Mouse (Mus musculus): ENCODE measurements around the gene Atp5k. TPM values are rescaled to one million over a fixed set of nuclear protein-coding genes. Genes with fewer than 3 reads are reported as not detected.
A peak's percentile ranks its signal among the peaks of the same experiment; 100 is the strongest.

Atp5k gene
- polyA plus RNA-seq (2015; fragmentation: Nextera tagmentation; extraction: Ambion mirVana): 829 and 847 TPM in 2 replicates

DNA sequence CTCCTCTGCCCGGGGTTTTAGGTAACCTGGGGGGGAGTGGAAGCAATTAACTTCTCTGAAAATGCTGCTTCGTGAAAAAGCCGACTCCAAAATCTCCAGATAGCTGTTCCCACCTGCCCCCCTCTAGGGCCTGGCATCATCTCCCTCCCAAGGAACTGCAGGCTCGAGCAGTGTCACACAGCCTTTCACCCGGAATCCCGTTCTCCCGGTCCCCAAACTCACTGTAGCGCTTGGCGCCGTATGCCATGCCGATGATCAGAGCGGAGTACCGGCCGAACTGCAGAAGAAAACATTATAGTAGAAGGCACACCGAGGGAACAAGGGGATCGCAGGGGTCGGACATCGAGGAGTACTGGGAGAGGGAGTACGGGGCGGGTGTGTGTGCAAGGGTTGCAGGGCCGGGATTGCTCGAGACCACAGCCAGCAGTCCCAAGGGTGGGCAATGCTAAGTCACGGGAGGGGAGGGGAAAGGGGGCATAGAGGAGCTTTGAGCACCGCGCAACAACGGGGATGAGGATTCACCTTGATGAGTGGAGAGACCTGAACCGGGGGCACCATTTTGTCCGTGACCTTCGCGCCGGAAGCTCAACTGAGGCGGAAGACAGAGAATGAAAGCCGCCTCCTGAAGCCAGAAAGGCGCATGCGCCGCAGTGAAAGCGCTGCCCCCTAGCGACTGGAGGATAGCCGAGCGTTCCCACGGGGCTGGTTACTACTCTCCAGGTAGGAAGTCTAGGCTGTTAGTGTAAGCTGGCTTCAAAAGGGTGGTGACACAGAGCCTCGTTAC, at the start of gene Atp5k:
Atp5k (minus strand) TSS at position 645 of the 784 bp plus-strand sequence.
- no peaks in the 10 kb centered on the region for H3K9me3 ChIP-seq (ENCODE audit: control insufficient read depth)

DNA sequence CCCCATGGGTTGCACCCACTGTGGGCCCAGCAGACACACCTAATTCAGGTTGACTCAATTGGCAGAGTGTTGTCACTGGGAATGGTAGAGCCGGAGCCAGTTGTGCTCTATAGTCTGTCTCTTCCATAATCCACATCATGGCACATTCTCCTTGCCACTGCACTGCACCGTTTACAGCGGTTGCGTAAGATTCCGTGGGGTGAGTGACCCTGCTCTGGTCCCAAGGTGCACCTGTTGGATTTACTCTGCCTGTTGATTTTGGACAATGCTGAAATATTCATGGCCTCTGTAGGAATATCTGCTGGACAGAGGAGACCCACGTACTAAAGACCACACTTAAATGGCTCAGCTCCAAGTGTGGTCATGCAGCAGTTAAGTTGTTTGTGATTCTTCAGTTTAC, 48.8 kb upstream of the Atp5k start:
- H3K9me3 ChIP-seq (ENCODE audit: control insufficient read depth): no peaks in the 10 kb centered on the region
- no peak for TF ChIP-seq CTCF (IDR thresholded peaks at IDR 0.05; ENCODE audit: low read depth)
- ATAC-seq: no peak
- H3K4me1 ChIP-seq (replicated peaks; ENCODE audit: control insufficient read depth, insufficient read depth, low read length): no peaks in the 10 kb centered on the region
- no peak overlapping the region for H3K4me2 ChIP-seq (replicated peaks; ENCODE audit: low read depth)
- no peak overlapping the region for H3K9ac ChIP-seq (ENCODE audit: low read depth, low read length)
- H3K27ac ChIP-seq (ENCODE audit: low read depth, low read length): no peak overlapping the region
- no peak overlapping the region for H3K4me3 ChIP-seq (ENCODE audit: low read depth, low read length)
- H3K36me3 ChIP-seq (ENCODE audit: control insufficient read depth, insufficient read depth): peaks cover 38% of the 10 kb centered on the region
- no peaks in the 10 kb centered on the region for H3K27me3 ChIP-seq (replicated peaks; ENCODE audit: control insufficient read depth, insufficient read depth, low read length)
- WGBS: 81% methylated on average over 6 of the region's 6 CpGs

More for the DNA sequence above, at the start of gene Atp5k:
- peak; percentile 93 for ATAC-seq
- Histone ChIP-seq H3K4me1 (replicated peaks; ENCODE audit: control insufficient read depth, insufficient read depth, low read length) (no peaks in the 10 kb centered on the region), H3K4me2 (replicated peaks; ENCODE audit: low read depth) (peak within 1 kb of the TSS; percentile 83), H3K27ac (ENCODE audit: low read depth, low read length) (peak within 1 kb of the TSS; percentile 54), H3K27me3 (replicated peaks; ENCODE audit: control insufficient read depth, insufficient read depth, low read length) (no peaks in the 10 kb centered on the region), H3K36me3 (ENCODE audit: control insufficient read depth, insufficient read depth) (peaks cover 23% of the 10 kb centered on the region), H3K9ac (ENCODE audit: low read depth, low read length) (peak within 1 kb of the TSS; percentile 87), H3K4me3 (ENCODE audit: low read depth, low read length) (peak within 1 kb of the TSS; percentile 83)
- TF ChIP-seq CTCF (IDR thresholded peaks at IDR 0.05; ENCODE audit: low read depth): peak; percentile 98
- WGBS: under 1% methylated on average over 42 of the region's 42 CpGs

DNA sequence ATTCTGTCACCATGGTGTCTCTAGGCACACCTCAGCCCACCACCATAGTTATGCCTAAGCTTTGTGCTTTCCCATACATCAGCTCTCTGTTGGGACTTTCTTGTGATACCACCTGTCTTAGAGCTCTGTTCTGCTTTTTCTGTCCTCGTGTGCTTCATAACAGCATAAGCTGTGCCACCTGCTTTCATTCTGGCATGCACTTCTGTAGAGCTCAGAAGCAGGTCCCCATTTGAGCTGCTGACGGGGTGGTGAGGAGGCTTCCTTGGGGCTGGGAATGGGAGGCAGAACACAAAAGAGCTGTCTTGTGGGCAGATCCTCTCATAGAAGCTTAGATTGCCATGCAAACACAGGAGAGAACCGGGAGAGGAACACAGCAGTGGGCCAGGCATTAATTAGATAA, 41.7 kb upstream of the Atp5k start:
- 89% methylated on average over 3 of the region's 3 CpGs for WGBS
- no peak overlapping the region for H3K27ac ChIP-seq (ENCODE audit: low read depth, low read length)
- peaks cover 70% of the 10 kb centered on the region for H3K36me3 ChIP-seq (ENCODE audit: control insufficient read depth, insufficient read depth)

DNA sequence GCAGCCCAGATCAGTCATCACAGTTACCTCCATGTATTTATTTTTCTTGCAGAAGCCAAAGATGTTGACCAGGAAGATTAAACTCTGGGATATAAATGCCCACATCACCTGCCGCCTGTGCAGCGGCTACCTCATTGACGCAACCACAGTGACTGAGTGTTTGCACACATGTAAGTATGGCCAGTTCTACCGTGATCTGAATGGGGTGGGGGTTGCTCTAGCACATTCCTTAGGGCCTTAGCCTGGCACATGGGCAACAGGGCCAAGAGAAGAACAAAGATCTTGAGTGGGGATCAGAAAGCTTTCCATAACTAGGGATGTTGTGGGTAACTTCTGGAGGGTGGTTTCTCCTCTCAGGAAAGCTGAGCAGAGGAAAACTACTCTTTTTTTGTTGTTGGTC, 39.5 kb upstream of the Atp5k start:
- ATAC-seq: no peak
- 85% methylated on average over 4 of the region's 4 CpGs for WGBS
- no peaks in the 10 kb centered on the region for H3K27me3 ChIP-seq (replicated peaks; ENCODE audit: control insufficient read depth, insufficient read depth, low read length)
- no peaks in the 10 kb centered on the region for H3K9me3 ChIP-seq (ENCODE audit: control insufficient read depth)
- H3K4me1 ChIP-seq (replicated peaks; ENCODE audit: control insufficient read depth, insufficient read depth, low read length): no peaks in the 10 kb centered on the region
- no peak for TF ChIP-seq CTCF (IDR thresholded peaks at IDR 0.05; ENCODE audit: low read depth)
- H3K36me3 ChIP-seq (ENCODE audit: control insufficient read depth, insufficient read depth): peaks cover 66% of the 10 kb centered on the region
- no peak overlapping the region for H3K9ac ChIP-seq (ENCODE audit: low read depth, low read length)
- no peak overlapping the region for H3K4me3 ChIP-seq (ENCODE audit: low read depth, low read length)
- no peak overlapping the region for H3K27ac ChIP-seq (ENCODE audit: low read depth, low read length)
- no peak overlapping the region for H3K4me2 ChIP-seq (replicated peaks; ENCODE audit: low read depth)

More for the DNA sequence above, 41.7 kb upstream of the Atp5k start:
- H3K9ac ChIP-seq (ENCODE audit: low read depth, low read length): no peak overlapping the region
- H3K4me3 ChIP-seq (ENCODE audit: low read depth, low read length): no peak overlapping the region
- H3K4me1 ChIP-seq (replicated peaks; ENCODE audit: control insufficient read depth, insufficient read depth, low read length): no peaks in the 10 kb centered on the region
- TF ChIP-seq CTCF (IDR thresholded peaks at IDR 0.05; ENCODE audit: low read depth): no peak
- no peaks in the 10 kb centered on the region for H3K9me3 ChIP-seq (ENCODE audit: control insufficient read depth)
- H3K4me2 ChIP-seq (replicated peaks; ENCODE audit: low read depth): no peak overlapping the region
- no peak for ATAC-seq
- H3K27me3 ChIP-seq (replicated peaks; ENCODE audit: control insufficient read depth, insufficient read depth, low read length): no peaks in the 10 kb centered on the region

DNA sequence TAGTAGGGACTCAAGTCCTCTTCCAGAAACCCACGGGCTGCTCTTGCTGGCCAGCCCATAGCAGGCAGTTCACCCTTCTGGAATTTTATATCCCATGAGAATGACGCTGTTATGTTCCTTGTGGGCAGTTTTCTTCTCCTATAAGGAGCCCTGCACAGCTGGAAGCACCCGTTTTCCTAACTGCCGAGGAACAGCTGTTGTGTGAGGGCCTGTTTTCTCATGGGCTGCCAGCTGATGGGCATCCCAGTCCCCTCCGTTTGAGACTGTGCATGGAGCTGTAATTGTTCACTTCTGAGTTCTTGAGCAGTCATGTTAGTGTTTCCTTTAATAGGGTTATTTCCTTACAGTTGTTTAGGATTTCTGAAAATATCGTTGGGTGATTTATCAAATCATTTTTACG, 35.4 kb upstream of the Atp5k start:
- Histone ChIP-seq H3K36me3 (ENCODE audit: control insufficient read depth, insufficient read depth) (peaks cover 31% of the 10 kb centered on the region), H3K27ac (ENCODE audit: low read depth, low read length) (no peak overlapping the region), H3K9ac (ENCODE audit: low read depth, low read length) (no peak overlapping the region), H3K27me3 (replicated peaks; ENCODE audit: control insufficient read depth, insufficient read depth, low read length) (no peaks in the 10 kb centered on the region), H3K4me2 (replicated peaks; ENCODE audit: low read depth) (no peak overlapping the region), H3K9me3 (ENCODE audit: control insufficient read depth) (no peaks in the 10 kb centered on the region), H3K4me1 (replicated peaks; ENCODE audit: control insufficient read depth, insufficient read depth, low read length) (no peaks in the 10 kb centered on the region), H3K4me3 (ENCODE audit: low read depth, low read length) (no peak overlapping the region)
- 74% methylated on average over 7 of the region's 7 CpGs for WGBS
- no peak for TF ChIP-seq CTCF (IDR thresholded peaks at IDR 0.05; ENCODE audit: low read depth)
- ATAC-seq: no peak

DNA sequence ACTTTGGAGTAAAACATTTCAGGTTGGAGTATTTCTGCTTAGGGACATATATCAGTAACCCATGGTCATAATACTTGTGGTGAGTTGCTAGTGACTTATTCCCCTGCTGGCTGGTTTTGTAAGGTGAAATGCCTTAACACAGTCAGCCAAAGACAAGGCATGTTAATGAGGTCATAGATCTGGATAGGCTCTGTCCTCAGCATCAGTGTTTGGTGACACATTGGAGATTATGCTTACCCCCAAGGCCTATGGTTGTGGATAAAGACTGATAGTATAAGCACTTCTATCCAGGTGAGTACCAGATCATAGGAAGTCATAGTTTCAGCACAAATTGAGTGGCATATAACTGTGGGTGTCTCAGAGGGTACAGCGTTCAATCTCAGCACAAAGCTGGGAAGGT, 32.4 kb upstream of the Atp5k start:
- TF ChIP-seq CTCF (IDR thresholded peaks at IDR 0.05; ENCODE audit: low read depth): 0 out of 2 replicates have a peak, but pooled peaks have one; percentile 7
- Histone ChIP-seq H3K27me3 (replicated peaks; ENCODE audit: control insufficient read depth, insufficient read depth, low read length) (no peaks in the 10 kb centered on the region), H3K4me3 (ENCODE audit: low read depth, low read length) (no peak overlapping the region), H3K27ac (ENCODE audit: low read depth, low read length) (no peak overlapping the region), H3K4me1 (replicated peaks; ENCODE audit: control insufficient read depth, insufficient read depth, low read length) (peaks cover 12% of the 10 kb centered on the region; the same call in 1 of the 2 replicates), H3K9ac (ENCODE audit: low read depth, low read length) (no peak overlapping the region), H3K4me2 (replicated peaks; ENCODE audit: low read depth) (no peak overlapping the region), H3K9me3 (ENCODE audit: control insufficient read depth) (no peaks in the 10 kb centered on the region), H3K36me3 (ENCODE audit: control insufficient read depth, insufficient read depth) (peaks cover 4% of the 10 kb centered on the region; the same call in 1 of the 2 replicates)
- WGBS: 98% methylated on average over 1 of the region's 1 CpGs
- no peak for ATAC-seq

All from intestine, postnatal 0 days (tissue).